Mouse (Mus musculus) cerebellum, adult 9-10 months (tissue): ENCODE results near the gene Ints1.

Experiments
- DNase-seq: peaks from one replicate; pipeline ENCODE4 v3.0.0; 2022

The Ints1 gene

GRCm38 (mm10) chr5:139702905-139703304 lies 72.6 kb downstream of the Ints1 start:
- DNase-seq, result no peak

GRCm38 (mm10) chr5:139702236-139702635 lies 73.2 kb downstream of the Ints1 start:
- DNase-seq, result no peak
